Mouse (Mus musculus): ENCODE measurements around the gene Evi5.
A peak's percentile ranks its signal among the peaks of the same experiment; 100 is the strongest.

The Evi5 gene

DNA sequence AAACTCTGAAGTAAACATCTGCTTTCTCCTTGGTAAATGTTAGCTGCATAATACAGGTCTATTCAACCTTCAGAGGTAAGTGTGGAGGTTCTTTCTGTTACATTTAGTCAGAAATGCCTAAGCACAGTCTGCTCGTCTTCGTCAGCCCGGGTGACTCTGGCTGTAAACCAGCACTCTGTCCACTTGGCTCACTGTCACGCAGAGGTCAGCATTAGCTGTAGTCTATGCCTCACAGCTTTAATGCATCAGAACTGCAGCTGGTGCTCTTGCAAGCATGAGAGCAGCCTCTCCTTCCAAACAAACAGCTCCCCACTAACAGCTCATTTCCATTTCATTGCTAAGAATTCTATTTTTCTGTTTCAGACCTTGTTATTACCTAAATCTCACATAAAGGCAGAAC is 67.4 kb downstream of the Evi5 start:
- no peak for DNase-seq (ENCODE audit: low read depth, low spot score)

DNA sequence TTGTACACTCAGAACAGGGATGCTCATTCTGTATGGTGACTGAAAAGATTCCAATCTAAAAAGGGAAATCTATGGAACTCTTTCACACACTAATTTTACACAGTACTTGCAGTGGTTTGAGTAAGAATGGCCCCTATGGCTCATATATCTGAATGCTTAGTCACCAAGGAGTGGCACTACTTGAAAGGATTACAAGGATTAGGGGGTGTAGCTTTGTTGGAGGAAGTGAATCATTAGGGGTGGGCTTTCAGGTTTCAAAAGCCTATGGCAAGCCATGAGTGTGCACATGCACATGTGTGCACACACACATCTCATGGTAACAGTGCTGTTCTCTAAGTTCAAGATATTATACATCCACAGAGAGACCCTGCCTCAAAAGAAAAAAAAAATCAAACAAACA is 72.3 kb downstream of the Evi5 start:
- no peak for DNase-seq (ENCODE audit: low read depth, low spot score)

DNA sequence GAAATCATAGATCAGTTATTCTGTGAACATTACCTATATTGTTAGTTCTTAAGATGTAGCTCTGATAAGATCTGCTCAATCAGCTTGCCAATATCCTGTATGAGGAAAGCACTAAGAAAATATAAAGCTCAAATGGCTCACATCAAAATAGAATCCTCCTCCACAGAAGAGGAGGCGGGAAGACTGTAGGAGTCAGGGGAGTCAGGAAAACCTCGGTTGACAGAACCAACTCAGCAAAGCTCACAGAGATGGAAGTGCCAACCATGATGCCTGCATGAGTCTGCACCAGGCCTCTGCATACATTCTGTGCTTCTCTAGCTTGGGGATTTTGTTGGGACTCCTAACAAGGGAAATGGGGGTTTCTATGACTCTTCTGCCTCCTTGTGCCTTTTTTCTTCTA is 73.7 kb downstream of the Evi5 start:
- DNase-seq (ENCODE audit: low read depth, low spot score): no peak

DNA sequence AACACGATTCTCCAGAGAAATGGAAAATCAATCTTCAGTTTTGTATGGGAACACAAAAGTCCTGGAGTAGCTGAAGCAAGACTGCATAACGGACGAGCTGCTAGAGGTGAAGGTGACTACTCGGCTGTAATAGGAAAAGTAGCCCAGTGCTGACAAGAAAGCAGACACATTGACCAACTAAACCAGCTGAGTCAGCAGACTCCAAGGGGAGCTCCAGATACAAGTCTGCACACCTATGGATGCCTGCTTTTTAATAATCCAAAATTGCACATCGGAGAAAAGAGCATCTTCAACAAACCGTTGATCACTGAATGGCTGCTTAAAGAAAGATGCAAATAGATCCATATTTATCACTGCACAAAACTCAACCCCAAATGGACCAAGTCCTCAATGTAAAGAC is 76.6 kb downstream of the Evi5 start:
- DNase-seq (ENCODE audit: low read depth, low spot score): no peak

DNA sequence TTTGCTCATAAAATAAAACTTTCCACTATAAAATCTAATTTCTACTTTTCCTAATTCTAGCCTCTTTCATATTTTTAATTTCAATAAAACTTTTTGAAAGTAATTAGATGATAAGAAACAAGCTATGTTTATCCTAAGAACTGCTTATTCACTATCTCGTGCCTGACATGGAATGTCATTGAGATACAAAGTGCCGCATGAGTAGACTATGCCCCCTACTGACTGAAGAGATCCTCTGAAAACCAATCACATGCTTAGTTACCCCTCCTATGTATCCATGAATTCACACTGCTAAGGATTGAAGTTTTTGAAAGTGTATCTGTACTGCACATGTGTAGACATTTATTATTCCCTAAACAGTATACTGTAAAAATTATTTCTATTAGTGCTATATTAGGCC is 81.0 kb downstream of the Evi5 start:
- DNase-seq (ENCODE audit: low read depth, low spot score): peak; percentile 57

DNA sequence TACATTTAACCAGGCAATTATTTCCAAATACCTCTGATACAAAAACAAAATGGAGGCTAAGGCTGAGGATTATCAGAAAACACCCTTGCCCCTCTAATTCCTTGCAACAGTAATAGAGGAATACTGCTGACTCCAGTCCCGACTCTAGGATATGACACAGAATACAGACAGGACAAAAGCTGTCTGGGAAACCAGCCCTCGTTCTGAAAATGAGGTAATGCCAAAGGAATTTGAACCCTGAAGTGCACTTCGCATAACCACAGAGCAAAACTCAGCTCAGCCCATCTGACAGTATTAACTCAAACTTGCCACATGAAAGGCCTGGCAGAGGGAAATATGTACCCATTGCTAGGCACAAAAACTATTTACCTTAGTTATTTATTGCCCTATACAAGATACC is 81.6 kb downstream of the Evi5 start:
- no peak for DNase-seq (ENCODE audit: low read depth, low spot score)

DNA sequence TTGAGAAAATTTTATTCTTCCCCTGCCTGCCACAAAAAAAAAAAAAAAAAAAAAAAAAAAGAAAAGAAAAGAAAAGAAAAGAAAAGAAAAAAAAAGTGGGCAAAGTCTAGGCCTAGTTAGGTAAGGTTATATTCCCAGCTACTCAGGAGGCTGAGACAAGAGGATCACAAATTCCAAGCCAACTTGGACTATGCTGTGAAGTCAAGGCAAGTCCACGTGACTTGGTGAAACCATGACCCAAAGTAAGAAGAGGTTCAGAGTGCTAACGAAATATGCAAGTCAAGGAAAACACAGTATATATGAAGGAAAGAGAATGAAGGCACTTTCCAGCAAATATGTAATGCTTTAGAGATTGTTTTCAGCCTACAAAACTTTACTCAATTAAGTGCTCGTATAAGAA is 82.4 kb downstream of the Evi5 start:
- DNase-seq (ENCODE audit: low read depth, low spot score): no peak

DNA sequence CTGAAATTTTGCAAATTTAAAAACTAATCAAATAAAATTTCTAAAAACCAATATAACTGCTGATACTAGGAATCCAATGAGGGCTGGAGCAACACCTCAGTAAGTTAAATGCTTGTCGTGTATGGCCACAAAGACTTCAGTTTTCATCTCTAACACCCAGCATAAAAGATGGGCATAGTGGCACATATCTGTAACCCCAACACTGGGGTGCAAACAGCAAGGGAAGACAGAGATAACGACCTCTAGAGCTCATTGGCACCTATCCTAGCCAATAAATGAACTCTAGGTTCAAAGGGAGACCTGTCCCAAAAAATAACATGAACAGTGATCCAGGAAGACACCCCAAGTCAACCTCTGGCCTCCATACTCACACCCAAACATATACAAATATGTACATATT is 82.9 kb downstream of the Evi5 start:
- no peak for DNase-seq (ENCODE audit: low read depth, low spot score)

DNA sequence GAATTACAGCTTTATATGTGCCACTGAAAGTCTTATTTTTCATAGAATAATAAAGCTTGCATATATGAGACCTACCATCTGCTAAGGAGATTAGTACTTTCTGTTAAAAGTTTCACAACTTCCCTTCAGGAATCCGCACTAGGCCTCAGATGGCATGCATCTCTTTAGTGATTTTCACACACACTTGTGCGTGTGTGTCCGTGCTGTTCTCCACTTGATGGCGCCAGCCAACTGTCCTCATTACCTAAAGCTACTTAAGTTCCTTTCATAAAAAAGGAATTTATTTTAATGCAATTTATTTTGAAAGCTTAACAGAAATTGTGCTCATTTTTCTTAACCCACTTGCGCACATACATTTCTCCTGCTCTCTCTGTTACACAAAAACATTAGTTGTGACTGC is 85.4 kb downstream of the Evi5 start:
- DNase-seq (ENCODE audit: low read depth, low spot score): peak; percentile 64

DNA sequence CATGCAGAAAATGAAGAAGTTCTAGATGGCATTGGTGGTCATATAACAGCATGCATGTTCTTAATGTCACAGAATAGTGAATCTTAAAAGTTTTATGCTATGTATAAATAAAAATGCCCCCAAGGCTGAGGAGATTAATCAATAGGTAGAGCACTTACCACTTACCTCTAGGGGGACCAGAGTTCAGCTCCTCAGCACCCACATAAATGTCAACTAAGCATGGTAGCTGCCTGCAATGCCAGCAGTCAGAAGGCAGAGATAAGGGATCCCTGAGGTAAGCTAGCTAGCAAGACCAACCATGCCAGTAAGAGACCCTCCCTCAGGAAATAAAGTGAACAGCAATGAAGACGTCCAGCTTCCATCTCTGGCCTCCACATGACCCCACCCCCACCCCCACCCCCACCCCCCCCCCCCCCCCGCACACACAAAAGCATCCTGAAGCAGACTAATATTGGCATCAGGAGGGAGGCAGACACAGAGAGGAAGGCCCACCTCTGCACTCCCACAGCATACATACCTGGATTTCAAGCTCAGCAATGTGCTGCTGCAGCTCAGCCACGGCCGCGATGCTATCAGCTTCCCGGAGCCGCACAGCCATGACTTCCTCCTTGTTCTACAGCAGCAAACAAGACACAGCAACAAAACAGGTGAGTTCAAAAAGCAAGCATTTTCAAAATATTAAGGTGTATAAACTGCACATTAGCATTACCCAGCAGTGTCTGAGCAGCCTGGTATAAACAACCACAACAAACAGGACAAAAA is 87.0 kb downstream of the Evi5 start:
- DNase-seq (ENCODE audit: low read depth, low spot score): peak; percentile 53

DNA sequence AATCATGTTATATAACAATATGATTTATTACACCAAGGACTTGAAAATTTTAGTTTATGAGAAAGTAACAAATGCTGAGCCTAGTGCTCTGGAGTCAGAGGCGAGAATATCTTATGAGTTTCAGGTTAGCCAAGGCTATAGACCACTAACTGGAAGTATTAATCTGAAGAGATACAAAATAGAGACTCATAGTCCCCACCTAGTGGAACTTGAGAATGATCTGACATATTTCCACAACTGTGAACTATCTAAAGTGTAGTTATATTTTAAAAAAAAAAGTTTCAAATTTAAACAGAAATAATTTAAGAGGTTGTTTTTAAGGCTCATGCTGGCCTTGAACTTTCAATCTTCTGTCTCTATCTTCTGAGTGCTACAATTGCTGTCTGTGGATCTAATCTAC is 92.5 kb downstream of the Evi5 start:
- DNase-seq (ENCODE audit: low read depth, low spot score): peak; percentile 51

DNA sequence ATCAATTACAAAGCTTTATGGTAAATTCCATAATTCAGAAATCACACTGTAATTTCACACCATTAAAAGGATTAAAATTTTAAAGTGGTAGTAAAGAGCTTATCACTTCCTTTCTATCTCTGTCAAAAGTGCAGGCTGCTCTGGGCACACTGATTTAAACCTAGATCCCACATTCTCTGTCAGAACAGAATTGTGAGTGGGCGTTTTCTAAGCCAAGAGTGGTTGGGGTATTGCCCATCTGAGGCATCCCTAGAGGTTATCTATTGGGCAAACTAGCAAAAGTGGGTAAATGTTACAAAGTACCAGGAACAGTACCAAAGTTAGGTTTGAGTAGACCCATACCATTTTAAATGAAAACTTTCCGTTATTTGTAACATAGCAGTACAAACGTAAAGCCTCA is 96.1 kb downstream of the Evi5 start:
- DNase-seq (ENCODE audit: low read depth, low spot score): peak; percentile 49

DNA sequence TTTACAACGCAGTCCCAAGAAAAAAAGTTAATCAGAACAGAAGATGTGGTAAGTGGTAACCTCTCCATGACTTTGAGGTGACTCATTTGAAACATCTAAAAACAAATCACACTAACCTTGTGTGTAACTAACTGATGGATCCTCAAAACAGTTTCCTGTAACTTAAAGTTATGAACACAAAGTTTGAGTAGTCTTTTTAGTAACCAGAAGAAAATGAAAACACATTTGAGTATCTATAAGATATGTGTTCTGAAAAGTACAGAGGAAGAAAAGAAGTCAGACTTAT is 97.4 kb downstream of the Evi5 start:
- DNase-seq (ENCODE audit: low read depth, low spot score): no peak

DNA sequence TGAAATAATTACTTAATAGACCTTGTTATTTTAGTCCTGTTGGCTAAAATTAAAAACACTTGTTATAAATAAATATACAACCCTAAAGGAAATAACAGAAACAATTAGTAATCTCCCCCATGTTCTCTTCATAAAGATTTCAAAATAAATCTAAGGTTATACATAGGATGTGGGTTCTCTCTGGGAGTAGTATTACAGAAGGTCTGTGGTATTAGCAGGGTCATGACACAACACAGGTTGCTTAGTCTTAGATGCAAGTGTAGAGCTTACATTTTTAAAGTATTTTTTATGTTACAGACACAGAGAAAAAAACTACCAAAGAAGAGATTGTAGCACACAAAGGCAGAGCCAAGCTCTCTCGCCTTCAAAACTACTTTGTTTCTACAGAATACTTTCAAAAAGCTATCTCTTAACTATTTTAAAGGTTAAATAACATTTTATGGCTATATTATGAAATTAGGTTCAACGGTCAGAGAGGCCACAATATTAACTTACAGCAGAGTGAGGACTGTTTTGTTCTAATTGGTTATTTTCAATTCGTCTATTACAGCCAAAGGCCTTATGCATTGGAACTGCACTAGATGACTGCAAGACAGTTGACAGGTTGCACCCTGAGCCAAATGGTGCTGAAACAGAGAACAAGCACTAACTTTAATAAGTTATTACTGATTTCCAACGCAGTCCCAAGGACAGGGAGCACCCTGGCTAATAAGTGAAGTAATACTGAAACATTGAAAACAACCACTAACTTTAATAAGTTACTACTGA is 97.9 kb downstream of the Evi5 start:
- no peak for DNase-seq (ENCODE audit: low read depth, low spot score)

DNA sequence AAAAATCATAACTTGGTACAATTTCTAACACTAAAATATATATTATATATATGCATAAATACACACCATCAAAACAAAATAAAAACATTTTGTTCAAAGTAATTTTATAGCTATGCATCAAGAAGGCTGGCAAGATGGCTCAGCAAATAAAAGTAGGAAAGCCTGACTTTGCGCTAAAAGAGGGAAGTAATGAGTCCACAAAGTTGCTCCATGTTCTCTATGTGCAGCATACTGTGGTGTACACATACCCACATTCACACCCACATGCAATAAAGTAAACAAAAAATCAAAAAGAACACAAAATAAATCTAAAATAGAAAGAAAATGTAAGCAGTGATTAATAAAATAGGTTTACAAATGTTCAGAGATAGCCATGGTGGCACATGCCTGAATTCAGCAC is 99.0 kb downstream of the Evi5 start:
- no peak for DNase-seq (ENCODE audit: low read depth, low spot score)

DNA sequence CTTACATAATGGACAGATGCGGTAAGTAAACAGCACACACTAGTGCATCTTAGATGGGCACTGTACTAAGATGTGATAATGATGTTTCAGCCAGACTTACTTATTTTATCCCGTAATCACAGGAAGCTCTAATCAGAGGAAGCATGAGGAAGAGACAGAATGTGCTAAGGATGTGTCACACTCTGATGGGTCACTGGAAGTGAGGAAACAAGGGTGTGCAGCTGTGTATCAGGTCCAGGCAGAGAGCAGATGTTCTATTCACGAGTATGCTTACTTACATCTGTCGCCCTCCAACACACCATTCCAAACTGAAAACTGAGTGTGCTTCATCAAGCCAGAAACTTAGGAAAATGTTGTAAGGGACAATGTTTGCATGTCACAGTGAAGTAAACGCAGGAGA is 102.9 kb downstream of the Evi5 start:
- no peak for DNase-seq (ENCODE audit: low read depth, low spot score)

DNA sequence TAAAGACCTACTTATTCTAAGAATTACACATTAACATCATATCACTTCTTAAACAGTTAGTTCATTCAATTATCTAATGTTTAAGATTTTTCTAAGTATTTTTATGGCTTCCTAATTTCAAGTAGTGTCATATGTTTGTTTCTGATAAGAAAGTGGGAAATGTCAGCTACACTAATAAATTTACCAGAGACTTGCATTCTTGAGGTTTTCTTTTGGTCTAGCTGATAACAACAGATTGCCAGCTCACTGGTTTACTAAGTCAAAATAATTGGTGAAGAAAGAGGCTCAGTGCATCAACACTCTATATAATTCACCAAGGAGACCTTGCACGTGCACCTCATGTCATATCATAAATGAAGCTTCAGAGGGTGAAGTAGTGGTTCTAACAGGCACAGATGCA is 106.7 kb downstream of the Evi5 start:
- no peak for DNase-seq (ENCODE audit: low read depth, low spot score)

DNA sequence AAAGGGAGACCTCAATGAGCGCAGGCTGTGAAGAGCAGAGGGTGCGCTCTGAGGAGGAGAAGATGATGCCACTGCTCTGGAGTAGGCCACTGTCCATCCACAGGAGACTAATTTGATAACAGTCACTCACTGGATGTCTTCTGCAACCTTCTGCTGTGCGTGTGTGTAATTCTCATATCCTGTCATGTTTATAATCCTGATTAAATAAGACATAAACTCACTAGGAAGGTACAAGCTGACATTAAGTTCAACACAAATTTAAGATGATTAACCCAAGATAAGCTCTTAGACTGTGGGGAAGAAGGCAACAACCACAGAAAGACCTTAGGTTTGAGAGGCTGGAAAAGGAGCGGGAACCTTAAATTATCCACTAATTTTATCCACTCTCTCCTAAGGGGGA is 109.0 kb downstream of the Evi5 start:
- no peak for DNase-seq (ENCODE audit: low read depth, low spot score)

DNA sequence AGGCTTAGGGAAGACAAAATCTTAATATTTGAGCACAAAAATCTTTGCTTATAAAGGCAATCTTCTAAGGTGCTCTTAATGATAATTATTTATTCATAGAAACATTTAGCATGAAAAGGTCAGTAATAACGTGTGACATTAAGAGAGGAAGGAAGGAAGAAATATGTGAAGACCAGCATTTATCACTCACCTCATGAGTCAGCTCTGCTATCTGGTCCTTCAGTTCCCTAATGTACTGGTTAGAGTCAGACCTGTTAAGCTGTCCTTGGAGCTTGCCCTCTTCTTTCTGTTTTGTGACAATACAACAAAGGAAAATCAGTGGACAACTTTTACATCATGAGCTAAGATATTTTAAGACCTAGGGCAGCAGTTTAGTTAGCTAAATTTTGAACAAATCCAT is 110.4 kb downstream of the Evi5 start:
- no peak for DNase-seq (ENCODE audit: low read depth, low spot score)

DNA sequence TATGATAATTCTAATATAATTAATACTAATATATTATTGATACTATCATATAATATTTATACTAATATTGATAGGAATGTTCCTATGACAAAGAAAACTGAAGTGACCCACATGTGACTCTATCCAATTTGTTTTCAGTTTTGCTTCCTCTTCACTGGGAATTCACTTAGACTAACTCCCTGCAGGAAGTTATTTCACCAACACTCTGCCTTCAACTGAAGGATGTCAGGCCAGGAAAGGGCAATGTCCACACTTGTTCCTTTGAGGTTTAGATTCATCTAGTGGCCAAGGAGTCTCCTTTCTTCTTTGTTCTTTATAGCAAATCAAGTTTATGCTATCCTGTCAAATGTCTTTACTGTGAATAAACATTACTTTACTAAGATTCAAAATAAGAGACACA is 111.2 kb downstream of the Evi5 start:
- no peak for DNase-seq (ENCODE audit: low read depth, low spot score)

DNA sequence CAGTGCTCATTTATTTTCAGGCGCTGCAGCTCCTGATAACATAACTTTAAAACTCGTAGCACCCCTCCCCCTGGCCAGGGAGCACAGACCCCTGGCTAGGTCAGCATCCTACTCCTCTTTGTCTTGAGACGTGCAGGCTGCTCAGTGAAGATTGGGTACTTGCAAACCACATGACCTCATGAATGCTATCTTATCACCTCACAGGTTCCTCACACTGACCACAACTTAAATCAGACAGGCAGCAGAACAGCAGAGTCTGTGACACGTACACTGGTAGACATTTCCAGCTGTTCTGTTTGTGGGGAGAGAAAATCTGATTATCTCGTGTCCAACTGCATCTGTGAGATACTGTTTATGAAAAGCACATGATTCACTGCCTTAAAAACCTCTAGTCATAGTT is 115.8 kb downstream of the Evi5 start:
- DNase-seq (ENCODE audit: low read depth, low spot score): no peak

DNA sequence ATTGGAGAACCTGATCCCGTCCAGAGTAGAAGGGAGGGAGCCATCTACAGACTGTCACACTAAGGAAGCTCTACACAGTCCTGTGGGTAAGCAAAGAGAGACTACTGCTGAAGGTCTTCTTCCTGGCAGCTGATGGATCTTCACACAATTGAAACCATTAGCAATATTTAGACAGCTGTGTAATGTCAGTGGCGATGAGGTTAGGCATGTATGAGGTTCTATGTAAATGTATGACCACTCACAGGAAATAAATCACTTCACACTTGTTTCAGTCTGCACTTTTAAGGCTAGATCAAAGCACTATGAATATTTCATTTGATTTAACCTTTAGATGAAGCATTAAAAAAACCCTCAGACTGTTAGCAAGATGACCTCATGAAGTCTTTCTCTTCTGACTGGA is 118.8 kb downstream of the Evi5 start:
- peak; percentile 47 for DNase-seq (ENCODE audit: low read depth, low spot score)

DNA sequence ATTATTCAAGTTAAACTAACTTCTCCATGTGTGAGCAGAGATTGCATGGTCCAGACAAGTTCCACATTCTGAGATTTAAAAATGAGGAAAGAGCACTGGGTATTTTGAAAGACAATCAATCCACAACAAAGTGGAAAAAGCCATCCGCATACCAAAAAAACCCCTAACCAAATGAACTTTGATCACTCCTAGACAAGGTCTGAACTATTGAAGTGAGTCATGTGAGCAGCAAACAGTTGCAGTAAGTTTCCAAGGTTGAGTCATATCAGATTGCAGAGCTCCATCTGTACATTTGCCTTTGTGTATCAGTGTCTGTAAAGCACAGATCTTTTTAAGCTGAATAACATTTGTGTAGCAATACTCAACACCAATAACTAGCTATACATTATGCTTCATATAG is 120.2 kb downstream of the Evi5 start:
- peak; percentile 77 for DNase-seq (ENCODE audit: low read depth, low spot score)

DNA sequence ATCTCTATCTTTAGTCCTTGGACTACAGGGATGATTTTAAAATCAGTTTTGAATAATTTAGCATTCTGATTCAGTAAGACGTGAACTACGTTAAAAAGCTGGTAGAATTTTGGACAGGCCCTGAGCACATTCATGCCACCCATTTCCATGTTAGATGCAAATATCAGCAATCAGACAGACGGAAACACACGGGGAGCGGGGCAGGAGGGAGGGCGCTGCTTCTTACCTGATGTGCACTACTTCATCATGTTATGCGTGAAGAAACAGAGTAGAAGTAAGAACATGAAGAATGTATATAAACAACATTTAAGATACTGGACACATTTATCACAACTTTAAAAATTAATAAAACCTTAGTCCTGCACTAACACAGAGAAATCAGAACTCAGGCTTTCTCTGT is 121.3 kb downstream of the Evi5 start:
- DNase-seq (ENCODE audit: low read depth, low spot score): no peak

Data from CD4-positive, CD25-positive, alpha-beta regulatory T cell, adult 2 months (primary cell).